8 mouse cellular contexts compared by ENCODE assay signal in genomic region chr2:94524536-94524935, GRCm38 (mm10).
A peak's percentile ranks its signal among the peaks of the same experiment; 100 is the strongest.
DNase-seq lines count a peak whose midpoint lies in the region; ATAC-seq and TF ChIP-seq lines count a peak whose summit lies in the region.

No protein-coding gene starts in this region.

- intact Hi-C loops in heart, postnatal 10 days (cut with DNase I): no loop called here
- intact Hi-C loops in left cerebral cortex, postnatal 10 days (cut with DNase I): no loop called here

- H3K4me1 ChIP-seq in thymus, adult 2 months (replicated peaks; ENCODE audit: control insufficient read depth, insufficient read depth, low read length): no peaks in the 10 kb centered on the region
- no peaks in the 10 kb centered on the region for H3K4me1 ChIP-seq in embryonic facial prominence, embryonic 14.5 days (ENCODE audit: control insufficient read depth, insufficient read depth, low read length)

- no peaks in the 10 kb centered on the region for H3K9me3 ChIP-seq in embryonic facial prominence, embryonic 14.5 days (ENCODE audit: control insufficient read depth, low read length)

- peak; percentile 30 to 59 for DNase-seq in heart, postnatal 10 days
- DNase-seq in heart, adult 11 months: no peak
- peak; percentile 25 for DNase-seq in thymus, postnatal 4 days
- no peak for DNase-seq in thymus, adult 2 months
- DNase-seq in embryonic facial prominence, embryonic 14.5 days (ENCODE audit: low spot score): peak; percentile 77
- DNase-seq in yolk sac, embryonic 10.5 days (ENCODE audit: low spot score): peak; percentile 20
- no peak for DNase-seq in left cerebral cortex, postnatal 10 days (ENCODE audit: extremely low spot score in 1 of 2, low spot score in 2 of 2)

- no peaks in the 10 kb centered on the region for H3K27me3 ChIP-seq in thymus, adult 2 months (ENCODE audit: control insufficient read depth, insufficient read depth, low read length)
- H3K27me3 ChIP-seq in embryonic facial prominence, embryonic 14.5 days (replicated peaks; ENCODE audit: control insufficient read depth, insufficient read depth, low read length): no peaks in the 10 kb centered on the region

- no peak for TF ChIP-seq CTCF in thymus, adult 2 months (IDR thresholded peaks at IDR 0.05; ENCODE audit: borderline replicate concordance, control insufficient read depth, extremely low read depth, insufficient read depth, low read length, poor library complexity)

- no peak for ATAC-seq in embryonic facial prominence, embryonic 14.5 days (ENCODE audit: low read depth)
- no peak for ATAC-seq in granulocyte monocyte progenitor cell, adult 5-6 weeks (replicated peaks; ENCODE audit: poor library complexity, severe bottlenecking)

- no peak for TF ChIP-seq POLR2A in thymus, adult 2 months (IDR thresholded peaks at IDR 0.05; ENCODE audit: control insufficient read depth, extremely low read depth, insufficient read depth, low read length, poor library complexity)

- no peak overlapping the region for H3K9ac ChIP-seq in embryonic facial prominence, embryonic 14.5 days (ENCODE audit: low read depth, low read length)

- WGBS in thymus, adult 2 months: 38% methylated on average over 6 of the region's 6 CpGs
- WGBS in embryonic facial prominence, embryonic 14.5 days: 26% methylated on average over 6 of the region's 6 CpGs

- H3K36me3 ChIP-seq in thymus, adult 2 months (ENCODE audit: control insufficient read depth, insufficient read depth, low read length): no peaks in the 10 kb centered on the region
- H3K36me3 ChIP-seq in embryonic facial prominence, embryonic 14.5 days (ENCODE audit: control insufficient read depth, insufficient read depth, low read length): no peaks in the 10 kb centered on the region

- no peak overlapping the region for H3K4me3 ChIP-seq in thymus, adult 2 months (ENCODE audit: control insufficient read depth, insufficient read depth, low read length)
- H3K4me3 ChIP-seq in embryonic facial prominence, embryonic 14.5 days (ENCODE audit: low read depth, low read length): no peak overlapping the region

- H3K4me2 ChIP-seq in embryonic facial prominence, embryonic 14.5 days (ENCODE audit: low read depth, low read length): no peak overlapping the region

- no peak overlapping the region for H3K27ac ChIP-seq in thymus, adult 2 months (ENCODE audit: control insufficient read depth, insufficient read depth, low read length)
- no peak overlapping the region for H3K27ac ChIP-seq in embryonic facial prominence, embryonic 14.5 days (replicated peaks; ENCODE audit: low read depth, low read length)

Comparison
In these comparisons a context has a peak if more than half of its experiments do, and no peak if none do; other contexts are left out.
1. DNase-seq: peak in heart, postnatal 10 days (2 of 2), thymus, postnatal 4 days (single experiment), embryonic facial prominence, embryonic 14.5 days (single experiment) and yolk sac, embryonic 10.5 days (single experiment); none in heart, adult 11 months (single experiment), thymus, adult 2 months (single experiment) and left cerebral cortex, postnatal 10 days (0 of 2).